In genomic region chr6:49164701-49165100, GRCm38 (mm10) we compare ENCODE assay signal across 20 mouse cellular contexts. TPM values are rescaled to one million over a fixed set of nuclear protein-coding genes. Genes with fewer than 3 reads are reported as not detected.
DNase-seq lines count a peak whose midpoint lies in the region; ATAC-seq and TF ChIP-seq lines count a peak whose summit lies in the region.
"Had no signal": no experiment of that assay in that cellular context is flagged by ENCODE, and none has a peak within 500 bp of the region (broad histone marks: within the 10 kb centered on the region; RNA-seq: fewer than 3 reads in every experiment).

No protein-coding gene starts in this region.

- H3K36me3 ChIP-seq in hindbrain, embryonic 10.5 days = peaks cover 25% of the 10 kb centered on the region
- H3K36me3 ChIP-seq in hindbrain, embryonic 13.5 days = no peaks in the 10 kb centered on the region; the same call in 1 of the 2 replicates
- no peaks in the 10 kb centered on the region for H3K36me3 ChIP-seq in kidney, postnatal 0 days (ENCODE audit: insufficient read depth, low read length)
- H3K36me3 ChIP-seq in midbrain, embryonic 12.5 days = peaks cover 3% of the 10 kb centered on the region; the same call in 1 of the 2 replicates
- no peaks in the 10 kb centered on the region for H3K36me3 ChIP-seq in midbrain, embryonic 11.5 days (ENCODE audit: control insufficient read depth, insufficient read depth, low read length)
- no peaks in the 10 kb centered on the region for H3K36me3 ChIP-seq in ES-E14 (ENCODE audit: control insufficient read depth, insufficient read depth, low read length, poor library complexity, severe bottlenecking)
- H3K36me3 ChIP-seq in intestine, embryonic 15.5 days = no peaks in the 10 kb centered on the region
- H3K36me3 ChIP-seq: forebrain, embryonic 12.5 days; heart, embryonic 15.5 days had no signal

- peaks cover 26% of the 10 kb centered on the region for H3K4me1 ChIP-seq in hindbrain, embryonic 10.5 days (replicated peaks)
- H3K4me1 ChIP-seq in hindbrain, embryonic 13.5 days (replicated peaks) = peaks cover 23% of the 10 kb centered on the region
- peaks cover 13% of the 10 kb centered on the region for H3K4me1 ChIP-seq in kidney, postnatal 0 days (replicated peaks; ENCODE audit: insufficient read depth, low read length)
- peaks cover 17% of the 10 kb centered on the region; the same call in 1 of the 2 replicates for H3K4me1 ChIP-seq in midbrain, embryonic 12.5 days
- peaks cover 12% of the 10 kb centered on the region for H3K4me1 ChIP-seq in midbrain, embryonic 11.5 days (ENCODE audit: control insufficient read depth, insufficient read depth, low read length)
- peaks cover 5% of the 10 kb centered on the region in 2 experiments; a peak in 2 of 4 replicates for H3K4me1 ChIP-seq in ES-E14 (ENCODE audit: control insufficient read depth in 2 of 2, insufficient read depth in 2 of 2, low read length in 2 of 2, poor library complexity in 1 of 2)
- peaks cover 12% of the 10 kb centered on the region for H3K4me1 ChIP-seq in intestine, embryonic 15.5 days (replicated peaks)

- no peak for TF ChIP-seq CTCF in kidney, postnatal 0 days (IDR thresholded peaks at IDR 0.05; ENCODE audit: low read depth)

- H3K27ac ChIP-seq in hindbrain, embryonic 10.5 days = peak overlapping the region; percentile 45; the same call in 1 of the 2 replicates
- H3K27ac ChIP-seq in hindbrain, embryonic 13.5 days = no peak overlapping the region
- peak overlapping the region; percentile 80 for H3K27ac ChIP-seq in kidney, postnatal 0 days
- 0 out of 2 replicates have a peak overlapping the region, but pooled peaks have one; percentile 26 for H3K27ac ChIP-seq in midbrain, embryonic 12.5 days (replicated peaks)
- H3K27ac ChIP-seq in midbrain, embryonic 11.5 days (ENCODE audit: low read depth, low read length) = no peak overlapping the region
- no peak overlapping the region for H3K27ac ChIP-seq in ES-E14 (ENCODE audit: insufficient read depth, low read depth, low read length, poor library complexity, severe bottlenecking)
- H3K27ac ChIP-seq in intestine, embryonic 15.5 days = no peak overlapping the region
- H3K27ac ChIP-seq: embryonic facial prominence, embryonic 12.5 days; forebrain, embryonic 12.5 days; heart, embryonic 15.5 days had no signal

- H3K9me3 ChIP-seq in hindbrain, embryonic 10.5 days = no peaks in the 10 kb centered on the region
- H3K9me3 ChIP-seq in hindbrain, embryonic 13.5 days = no peaks in the 10 kb centered on the region
- H3K9me3 ChIP-seq in kidney, postnatal 0 days (replicated peaks; ENCODE audit: low read length) = no peaks in the 10 kb centered on the region
- H3K9me3 ChIP-seq in midbrain, embryonic 12.5 days = no peaks in the 10 kb centered on the region
- H3K9me3 ChIP-seq in midbrain, embryonic 11.5 days (ENCODE audit: control insufficient read depth, low read length) = no peaks in the 10 kb centered on the region
- H3K9me3 ChIP-seq in ES-E14 (ENCODE audit: control insufficient read depth, insufficient read depth, low read depth, low read length) = no peaks in the 10 kb centered on the region
- H3K9me3 ChIP-seq in intestine, embryonic 15.5 days = no peaks in the 10 kb centered on the region
- H3K9me3 ChIP-seq: embryonic facial prominence, embryonic 12.5 days; forebrain, embryonic 12.5 days; heart, embryonic 15.5 days had no signal

- 76% methylated on average over 11 of the region's 11 CpGs for WGBS in hindbrain, embryonic 10.5 days
- 79% methylated on average over 11 of the region's 11 CpGs for WGBS in hindbrain, embryonic 13.5 days
- WGBS in kidney, postnatal 0 days = 29% methylated on average over 11 of the region's 11 CpGs
- 65% methylated on average over 11 of the region's 11 CpGs for WGBS in midbrain, embryonic 12.5 days
- WGBS in midbrain, embryonic 11.5 days = 63% methylated on average over 11 of the region's 11 CpGs
- 70% methylated on average over 11 of the region's 11 CpGs for WGBS in intestine, embryonic 15.5 days

- H3K9ac ChIP-seq in hindbrain, embryonic 13.5 days = no peak overlapping the region
- 0 out of 2 replicates have a peak overlapping the region, but pooled peaks have one; percentile 23 for H3K9ac ChIP-seq in kidney, postnatal 0 days (ENCODE audit: low read depth, low read length)
- H3K9ac ChIP-seq in midbrain, embryonic 12.5 days (replicated peaks) = no peak overlapping the region
- H3K9ac ChIP-seq in midbrain, embryonic 11.5 days (ENCODE audit: low read length) = no peak overlapping the region
- peak overlapping the region; percentile 42; the same call in 1 of the 2 replicates for H3K9ac ChIP-seq in ES-E14 (ENCODE audit: insufficient read depth, low read depth, low read length, poor library complexity, severe bottlenecking)
- no peak overlapping the region for H3K9ac ChIP-seq in intestine, embryonic 15.5 days
- H3K9ac ChIP-seq: embryonic facial prominence, embryonic 12.5 days; forebrain, embryonic 12.5 days; heart, embryonic 15.5 days had no signal

- no peak for ATAC-seq in hindbrain, embryonic 13.5 days (ENCODE audit: low FRiP score)
- ATAC-seq in kidney, postnatal 0 days (replicated peaks; ENCODE audit: low FRiP score, low read depth) = peak; percentile 50
- no peak for ATAC-seq in midbrain, embryonic 12.5 days (ENCODE audit: low FRiP score, low read depth)
- ATAC-seq in midbrain, embryonic 11.5 days (ENCODE audit: low FRiP score) = no peak
- ATAC-seq in intestine, embryonic 15.5 days = no peak
- ATAC-seq: activated CD4-positive, CD25-positive, alpha-beta regulatory T cell, adult 4 months; forebrain, embryonic 16.5 days; Patski had no signal

- H3K27me3 ChIP-seq in hindbrain, embryonic 10.5 days (ENCODE audit: insufficient read depth, poor library complexity, severe bottlenecking) = no peaks in the 10 kb centered on the region
- no peaks in the 10 kb centered on the region for H3K27me3 ChIP-seq in hindbrain, embryonic 13.5 days
- no peaks in the 10 kb centered on the region for H3K27me3 ChIP-seq in kidney, postnatal 0 days (ENCODE audit: insufficient read depth, low read length)
- H3K27me3 ChIP-seq in midbrain, embryonic 12.5 days = no peaks in the 10 kb centered on the region
- no peaks in the 10 kb centered on the region for H3K27me3 ChIP-seq in midbrain, embryonic 11.5 days (ENCODE audit: control insufficient read depth, insufficient read depth, low read length)
- no peaks in the 10 kb centered on the region for H3K27me3 ChIP-seq in intestine, embryonic 15.5 days (replicated peaks)
- H3K27me3 ChIP-seq: embryonic facial prominence, embryonic 12.5 days; forebrain, embryonic 12.5 days; heart, embryonic 15.5 days; Patski had no signal

- in situ Hi-C loops in ES-E14 (cut with MboI; ENCODE audit: low sequenced_read_pairs in 2 of 2, unreplicated experiment in 2 of 2) = no loop called here

- H3K4me3 ChIP-seq in hindbrain, embryonic 10.5 days = no peak overlapping the region
- no peak overlapping the region for H3K4me3 ChIP-seq in hindbrain, embryonic 13.5 days
- H3K4me3 ChIP-seq in kidney, postnatal 0 days (replicated peaks; ENCODE audit: low read depth, low read length) = no peak overlapping the region
- H3K4me3 ChIP-seq in midbrain, embryonic 12.5 days = no peak overlapping the region
- no peak overlapping the region for H3K4me3 ChIP-seq in midbrain, embryonic 11.5 days (ENCODE audit: low read depth, low read length)
- H3K4me3 ChIP-seq in ES-E14 (ENCODE audit: insufficient read depth in 1 of 2, low read depth in 1 of 2, low read length in 2 of 2, poor library complexity in 1 of 2, severe bottlenecking in 1 of 2) = peak overlapping the region in 1 of 2 experiments; percentile 43; a peak in 3 of 4 replicates
- no peak overlapping the region for H3K4me3 ChIP-seq in intestine, embryonic 15.5 days (replicated peaks)
- H3K4me3 ChIP-seq: embryonic facial prominence, embryonic 12.5 days; forebrain, embryonic 12.5 days; gastrocnemius, adult 2 months; heart, embryonic 15.5 days had no signal

- no peak for DNase-seq in hindbrain, embryonic 10.5 days (ENCODE audit: low spot score)
- DNase-seq in kidney, postnatal 0 days (ENCODE audit: low spot score) = peak; percentile 53
- no peak for DNase-seq in kidney, adult 18-20 months
- no peak for DNase-seq in midbrain, embryonic 11.5 days (ENCODE audit: low spot score, missing footprints)
- no peak for DNase-seq in ES-E14 (ENCODE audit: low read depth, low spot score)
- DNase-seq: cerebellum, adult 11-12 months; cerebellum, adult 9-10 months; cerebellum, postnatal 25 days; gastrocnemius, adult 2 months; gastrocnemius, postnatal 25 days had no signal

- no peak overlapping the region for H3K4me2 ChIP-seq in hindbrain, embryonic 13.5 days
- peak overlapping the region; percentile 32 for H3K4me2 ChIP-seq in kidney, postnatal 0 days (ENCODE audit: low read length)
- no peak overlapping the region for H3K4me2 ChIP-seq in midbrain, embryonic 12.5 days (replicated peaks)
- no peak overlapping the region for H3K4me2 ChIP-seq in midbrain, embryonic 11.5 days
- H3K4me2 ChIP-seq in intestine, embryonic 15.5 days (replicated peaks) = no peak overlapping the region
- H3K4me2 ChIP-seq: embryonic facial prominence, embryonic 12.5 days; forebrain, embryonic 12.5 days; heart, embryonic 15.5 days had no signal

TF ChIP-seq in ES-E14, 5 proteins besides CTCF, POLR2A, EP300 and RAD21:
- TF ChIP-seq HCFC1 (IDR thresholded peaks at IDR 0.05; ENCODE audit: borderline replicate concordance, insufficient read depth, low read length) (no peak), ZC3H11A (IDR thresholded peaks at IDR 0.05; ENCODE audit: borderline replicate concordance, low read depth, low read length) (no peak), ZNF384 (IDR thresholded peaks at IDR 0.05; ENCODE audit: low read depth, low read length) (no peak), MAFK (IDR thresholded peaks at IDR 0.05; ENCODE audit: insufficient read depth, low read depth, low read length) (no peak), CHD2 (IDR thresholded peaks at IDR 0.05; ENCODE audit: low read depth, low read length) (no peak)

RNA-seq across cellular contexts. Expression of gene Igf2bp3, which starts 50.1 kb away (rescaled TPM):
- polyA plus RNA-seq in hindbrain, embryonic 10.5 days (2016; fragmentation: Nextera tagmentation; extraction: Ambion mirVana) = 127 and 143 TPM in 2 replicates
- polyA plus RNA-seq in hindbrain, embryonic 13.5 days (2015; fragmentation: Nextera tagmentation; extraction: Ambion mirVana) = 43.7 and 45.0 TPM in 2 replicates
- polyA plus RNA-seq in kidney, postnatal 0 days (2015; fragmentation: Nextera tagmentation; extraction: Ambion mirVana) = 20.5 and 20.6 TPM in 2 replicates
- polyA plus RNA-seq in midbrain, embryonic 12.5 days (2016; fragmentation: Nextera tagmentation; extraction: Ambion mirVana) = 114 and 122 TPM in 2 replicates
- 145 and 155 TPM in 2 replicates for polyA plus RNA-seq in midbrain, embryonic 11.5 days (2014; fragmentation: Nextera tagmentation; extraction: Ambion mirVana)
- total RNA-seq in ES-E14 (2012; rRNA removed) = 20.0 and 32.8 TPM in 2 replicates
- 83.1 and 96.8 TPM in 2 replicates for polyA plus RNA-seq in intestine, embryonic 15.5 days (2015; fragmentation: Nextera tagmentation; extraction: Ambion mirVana)
- polyA plus RNA-seq: cortical plate, adult 2 months had no signal

Comparison
In these comparisons a context has a peak if more than half of its experiments do, and no peak if none do; other contexts are left out.
1. H3K27ac ChIP-seq: peak in hindbrain, embryonic 10.5 days (single experiment), kidney, postnatal 0 days (single experiment) and midbrain, embryonic 12.5 days (single experiment); none in hindbrain, embryonic 13.5 days (single experiment), midbrain, embryonic 11.5 days (single experiment), ES-E14 (single experiment) and intestine, embryonic 15.5 days (single experiment).
2. H3K9ac ChIP-seq: peak in kidney, postnatal 0 days (single experiment) and ES-E14 (single experiment); none in hindbrain, embryonic 13.5 days (single experiment), midbrain, embryonic 12.5 days (single experiment), midbrain, embryonic 11.5 days (single experiment) and intestine, embryonic 15.5 days (single experiment).